Mouse (Mus musculus) ES-Bruce4 (cell line): ENCODE measurements around the gene Mtm1.

Experiments
- CTCF ChIP-seq: IDR thresholded peaks from one replicate; pipeline ENCODE4 v1.8.1; 2011; ENCODE audit warnings: low read depth, low read length
- EP300 ChIP-seq: IDR thresholded peaks from 2 replicates; pipeline ENCODE4 v1.6.1; 2011; ENCODE audit warnings: low read depth, low read length; ENCODE audit not compliant: insufficient read depth
- POLR2A ChIP-seq: IDR thresholded peaks from one replicate; pipeline ENCODE4 v1.8.1; 2011; ENCODE audit warnings: low read length; ENCODE audit not compliant: insufficient read depth

GRCm38 (mm10) chrX:71260857-71261256 is 50.3 kb downstream of the Mtm1 start:
- no peak for TF ChIP-seq CTCF
- TF ChIP-seq POLR2A, result no peak
- TF ChIP-seq EP300, result no peak
